Mouse (Mus musculus): ENCODE measurements around the gene Ube4a. TPM values are rescaled to one million over a fixed set of nuclear protein-coding genes. Genes with fewer than 3 reads are reported as not detected.

The Ube4a gene
- polyA plus RNA-seq, 1 experiment from 2014 or later, result 14.3 TPM

DNA sequence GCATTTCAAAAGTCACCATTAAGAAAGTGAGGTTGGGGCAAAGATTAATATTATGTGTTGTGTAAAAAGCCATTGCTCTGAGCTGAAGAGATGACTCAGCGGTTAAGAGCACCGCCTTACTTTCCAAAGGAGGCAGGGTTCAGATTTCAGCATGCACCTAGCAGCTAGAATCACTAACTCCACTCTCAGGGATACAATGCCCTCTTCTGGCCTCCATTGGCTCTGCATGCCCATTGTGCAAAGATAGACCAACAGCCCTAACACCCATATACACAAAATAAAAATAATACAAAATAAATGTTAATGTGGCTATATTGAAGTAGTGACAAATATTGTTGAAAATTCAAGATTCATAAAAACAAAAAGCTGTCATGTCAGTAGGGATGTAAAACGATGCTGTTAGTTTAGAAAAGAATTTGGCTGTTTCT lies 1.4 kb upstream of the Ube4a start:
- WGBS, result 25% methylated on average over 3 of the region's 3 CpGs
- ATAC-seq (ENCODE audit: low FRiP score, low TSS enrichment), result peak; percentile 70
- no peak for TF ChIP-seq EP300 (optimal IDR thresholded peaks at IDR 0.05)
- TF ChIP-seq CTCF (IDR thresholded peaks at IDR 0.05; ENCODE audit: low read depth), result peak; percentile 90

GRCm38 (mm10) chr9:44965833-44966466 lies 550 bp upstream of the Ube4a start:
- Histone ChIP-seq H3K36me3 (ENCODE audit: control insufficient read depth, insufficient read depth, low read length) (peaks cover 5% of the 10 kb centered on the region), H3K4me3 (ENCODE audit: low read depth, low read length) (peak overlapping the region; percentile 84), H3K9me3 (ENCODE audit: control insufficient read depth, low read length) (no peaks in the 10 kb centered on the region), H3K4me1 (replicated peaks; ENCODE audit: control insufficient read depth, insufficient read depth) (no peaks in the 10 kb centered on the region; the same call in 1 of the 2 replicates), H3K27ac (replicated peaks) (peak overlapping the region; percentile 69), H3K27me3 (ENCODE audit: control insufficient read depth, insufficient read depth, low read length) (no peaks in the 10 kb centered on the region), H3K4me2 (replicated peaks; ENCODE audit: low read depth) (peak overlapping the region; percentile 59), H3K9ac (ENCODE audit: low read length) (peak overlapping the region; percentile 50; the same call in 1 of the 2 replicates)
- ATAC-seq (ENCODE audit: low FRiP score, low TSS enrichment), result no peak
- no peak for DNase-seq (ENCODE audit: low spot score)
- TF ChIP-seq CTCF (IDR thresholded peaks at IDR 0.05; ENCODE audit: low read depth) (no peak), EP300 (optimal IDR thresholded peaks at IDR 0.05) (no peak)
- WGBS, result 12% methylated on average over 10 of the region's 10 CpGs

More for the DNA sequence above, 1.4 kb upstream of the Ube4a start:
- DNase-seq (ENCODE audit: low spot score), result peak; percentile 86
- no peaks in the 10 kb centered on the region; the same call in 1 of the 2 replicates for H3K4me1 ChIP-seq (replicated peaks; ENCODE audit: control insufficient read depth, insufficient read depth)
- H3K36me3 ChIP-seq (ENCODE audit: control insufficient read depth, insufficient read depth, low read length), result peaks cover under 1% of the 10 kb centered on the region; the same call in 1 of the 2 replicates
- H3K27ac ChIP-seq (replicated peaks), result no peak overlapping the region
- H3K27me3 ChIP-seq (ENCODE audit: control insufficient read depth, insufficient read depth, low read length), result no peaks in the 10 kb centered on the region
- H3K4me2 ChIP-seq (replicated peaks; ENCODE audit: low read depth), result no peak overlapping the region
- no peak overlapping the region for H3K9ac ChIP-seq (ENCODE audit: low read length)
- H3K4me3 ChIP-seq (ENCODE audit: low read depth, low read length), result no peak overlapping the region
- H3K9me3 ChIP-seq (ENCODE audit: control insufficient read depth, low read length), result no peaks in the 10 kb centered on the region

GRCm38 (mm10) chr9:44954432-44954831 lies 11.0 kb downstream of the Ube4a start:
- Histone ChIP-seq H3K4me1 (replicated peaks; ENCODE audit: control insufficient read depth, insufficient read depth) (no peaks in the 10 kb centered on the region), H3K36me3 (ENCODE audit: control insufficient read depth, insufficient read depth, low read length) (peaks cover 16% of the 10 kb centered on the region), H3K4me2 (replicated peaks; ENCODE audit: low read depth) (no peak overlapping the region), H3K27me3 (ENCODE audit: control insufficient read depth, insufficient read depth, low read length) (no peaks in the 10 kb centered on the region), H3K27ac (replicated peaks) (no peak overlapping the region), H3K4me3 (ENCODE audit: low read depth, low read length) (no peak overlapping the region), H3K9me3 (ENCODE audit: control insufficient read depth, low read length) (no peaks in the 10 kb centered on the region), H3K9ac (ENCODE audit: low read length) (no peak overlapping the region)
- ATAC-seq (ENCODE audit: low FRiP score, low TSS enrichment) (no peak), DNase-seq (ENCODE audit: low spot score) (no peak)
- 93% methylated on average over 3 of the region's 3 CpGs for WGBS
- TF ChIP-seq CTCF (IDR thresholded peaks at IDR 0.05; ENCODE audit: low read depth) (no peak), EP300 (optimal IDR thresholded peaks at IDR 0.05) (no peak)

GRCm38 (mm10) chr9:44947836-44948235 lies 17.6 kb downstream of the Ube4a start:
- H3K27me3 ChIP-seq (ENCODE audit: control insufficient read depth, insufficient read depth, low read length), result no peaks in the 10 kb centered on the region
- H3K4me1 ChIP-seq (replicated peaks; ENCODE audit: control insufficient read depth, insufficient read depth), result no peaks in the 10 kb centered on the region
- no peak for ATAC-seq (ENCODE audit: low FRiP score, low TSS enrichment)
- no peak for TF ChIP-seq EP300 (optimal IDR thresholded peaks at IDR 0.05)
- no peak for TF ChIP-seq CTCF (IDR thresholded peaks at IDR 0.05; ENCODE audit: low read depth)
- H3K9me3 ChIP-seq (ENCODE audit: control insufficient read depth, low read length), result no peaks in the 10 kb centered on the region
- WGBS, result 91% methylated on average over 5 of the region's 5 CpGs
- DNase-seq (ENCODE audit: low spot score), result no peak
- peaks cover 29% of the 10 kb centered on the region for H3K36me3 ChIP-seq (ENCODE audit: control insufficient read depth, insufficient read depth, low read length)
- no peak overlapping the region for H3K9ac ChIP-seq (ENCODE audit: low read length)
- no peak overlapping the region for H3K4me2 ChIP-seq (replicated peaks; ENCODE audit: low read depth)
- H3K4me3 ChIP-seq (ENCODE audit: low read depth, low read length), result no peak overlapping the region
- H3K27ac ChIP-seq (replicated peaks), result no peak overlapping the region

GRCm38 (mm10) chr9:44946185-44946695 lies 19.2 kb downstream of the Ube4a start:
- Histone ChIP-seq H3K36me3 (ENCODE audit: control insufficient read depth, insufficient read depth, low read length) (peaks cover 34% of the 10 kb centered on the region), H3K4me3 (ENCODE audit: low read depth, low read length) (no peak overlapping the region), H3K9ac (ENCODE audit: low read length) (no peak overlapping the region), H3K27me3 (ENCODE audit: control insufficient read depth, insufficient read depth, low read length) (no peaks in the 10 kb centered on the region), H3K4me1 (replicated peaks; ENCODE audit: control insufficient read depth, insufficient read depth) (no peaks in the 10 kb centered on the region), H3K27ac (replicated peaks) (no peak overlapping the region), H3K9me3 (ENCODE audit: control insufficient read depth, low read length) (no peaks in the 10 kb centered on the region), H3K4me2 (replicated peaks; ENCODE audit: low read depth) (no peak overlapping the region)
- ATAC-seq (ENCODE audit: low FRiP score, low TSS enrichment) (no peak), DNase-seq (ENCODE audit: low spot score) (no peak)
- 85% methylated on average over 7 of the region's 7 CpGs for WGBS
- TF ChIP-seq EP300 (optimal IDR thresholded peaks at IDR 0.05), result no peak
- no peak for TF ChIP-seq CTCF (IDR thresholded peaks at IDR 0.05; ENCODE audit: low read depth)

DNA sequence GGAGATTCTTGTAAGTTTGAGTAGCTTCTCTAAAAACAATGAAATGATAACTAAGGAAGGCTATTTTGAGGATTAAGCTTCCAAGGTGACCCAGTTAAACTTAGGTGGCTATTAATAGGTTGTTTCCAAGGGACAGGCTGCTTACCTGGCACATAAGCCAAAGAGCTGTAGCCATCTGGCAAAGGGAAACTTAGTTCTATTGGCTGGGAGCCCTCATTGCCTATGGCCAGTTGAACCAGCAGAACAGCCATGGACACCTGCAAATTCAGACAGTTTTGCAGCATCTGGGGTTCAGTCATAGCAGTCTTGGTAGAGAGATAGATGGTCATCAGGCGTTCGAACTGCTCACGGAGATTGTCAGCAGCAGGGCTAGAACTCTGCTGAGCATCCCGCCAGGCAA lies 23.0 kb downstream of the Ube4a start:
- no peaks in the 10 kb centered on the region for H3K9me3 ChIP-seq (ENCODE audit: control insufficient read depth, low read length)
- ATAC-seq (ENCODE audit: low FRiP score, low TSS enrichment) (no peak), DNase-seq (ENCODE audit: low spot score) (no peak)
- TF ChIP-seq EP300 (optimal IDR thresholded peaks at IDR 0.05) (no peak), CTCF (IDR thresholded peaks at IDR 0.05; ENCODE audit: low read depth) (no peak)
- H3K4me2 ChIP-seq (replicated peaks; ENCODE audit: low read depth), result no peak overlapping the region
- H3K27me3 ChIP-seq (ENCODE audit: control insufficient read depth, insufficient read depth, low read length), result no peaks in the 10 kb centered on the region
- no peak overlapping the region for H3K27ac ChIP-seq (replicated peaks)
- 95% methylated on average over 4 of the region's 4 CpGs for WGBS
- H3K9ac ChIP-seq (ENCODE audit: low read length), result no peak overlapping the region
- peaks cover 37% of the 10 kb centered on the region for H3K36me3 ChIP-seq (ENCODE audit: control insufficient read depth, insufficient read depth, low read length)
- H3K4me1 ChIP-seq (replicated peaks; ENCODE audit: control insufficient read depth, insufficient read depth), result no peaks in the 10 kb centered on the region
- no peak overlapping the region for H3K4me3 ChIP-seq (ENCODE audit: low read depth, low read length)
